Mouse (Mus musculus): ENCODE data around the gene Rasl2-9.

DNA sequence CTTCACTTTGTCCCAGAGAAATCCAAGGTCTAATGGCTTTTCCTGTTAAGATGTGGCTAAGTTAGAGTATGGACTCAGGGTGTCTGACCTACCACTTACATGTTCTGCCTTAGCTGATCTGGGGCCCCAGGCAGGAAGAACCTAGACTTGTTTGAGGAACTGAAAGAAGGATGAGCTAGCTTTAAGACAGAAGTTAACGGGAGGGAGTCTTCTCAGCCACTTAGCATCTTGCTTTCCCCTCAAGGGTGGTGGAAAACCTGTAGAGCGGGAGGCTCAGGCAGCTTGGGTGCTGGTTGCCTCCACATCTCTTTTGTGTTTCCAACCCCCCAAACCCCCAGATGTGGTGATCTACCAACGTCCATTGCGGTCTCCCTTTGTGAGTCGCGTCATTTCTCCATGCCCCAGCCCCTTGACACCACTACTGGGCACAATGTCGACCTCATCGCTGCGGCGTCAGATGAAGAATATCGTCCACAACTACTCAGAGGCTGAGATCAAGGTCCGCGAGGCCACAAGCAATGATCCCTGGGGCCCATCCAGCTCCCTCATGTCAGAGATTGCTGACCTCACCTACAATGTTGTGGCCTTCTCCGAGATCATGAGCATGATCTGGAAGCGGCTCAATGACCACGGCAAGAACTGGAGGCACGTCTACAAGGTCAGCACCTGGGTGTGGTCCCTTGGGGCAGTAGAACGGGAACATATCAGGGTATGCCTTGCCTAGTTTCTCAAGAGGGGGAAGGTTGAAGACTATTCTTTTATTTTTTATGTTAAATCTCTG, 42.2 kb downstream of the Rasl2-9 start:
- TF ChIP-seq POLR2A (IDR thresholded peaks at IDR 0.05; ENCODE audit: extremely low read depth, insufficient read depth, low read length) (no peak), CTCF (IDR thresholded peaks at IDR 0.05; ENCODE audit: low read depth, low read length) (no peak)

Measured in liver, adult 2 months (tissue).